Mouse (Mus musculus): ENCODE measurements around the gene Lrrfip1.

Gene Lrrfip1

GRCm38 (mm10) chr1:90998891-90999611 lies 514 bp downstream of the Lrrfip1 start:
- no peak for DNase-seq (ENCODE audit: low spot score in 2 of 2)

GRCm38 (mm10) chr1:90999911-91000601 lies 1.5 kb downstream of the Lrrfip1 start:
- DNase-seq (ENCODE audit: low spot score in 2 of 2) = no peak

- DNase-seq (ENCODE audit: low spot score in 2 of 2) = no peak
Measured at GRCm38 (mm10) chr1:91001101-91001500, 2.6 kb downstream of the Lrrfip1 start.

- DNase-seq (ENCODE audit: low spot score in 2 of 2) = no peak
Measured at GRCm38 (mm10) chr1:91001871-91002539, 3.5 kb downstream of the Lrrfip1 start.

GRCm38 (mm10) chr1:91002641-91003040 lies 4.1 kb downstream of the Lrrfip1 start:
- DNase-seq (ENCODE audit: low spot score in 2 of 2) = no peak

- no peak for DNase-seq (ENCODE audit: low spot score in 2 of 2)
Measured at GRCm38 (mm10) chr1:91003522-91004253, 5.2 kb downstream of the Lrrfip1 start.

- DNase-seq (ENCODE audit: low spot score in 2 of 2) = no peak
Measured at GRCm38 (mm10) chr1:91006037-91006436, 7.5 kb downstream of the Lrrfip1 start.

- no peak for DNase-seq (ENCODE audit: low spot score in 2 of 2)
Measured at GRCm38 (mm10) chr1:91006708-91007107, 8.2 kb downstream of the Lrrfip1 start.

- DNase-seq (ENCODE audit: low spot score in 2 of 2) = no peak
Measured at GRCm38 (mm10) chr1:91008147-91008682, 9.7 kb downstream of the Lrrfip1 start.

- no peak for DNase-seq (ENCODE audit: low spot score in 2 of 2)
Measured at GRCm38 (mm10) chr1:91008746-91009145, 10.2 kb downstream of the Lrrfip1 start.

GRCm38 (mm10) chr1:91009266-91009665 lies 10.7 kb downstream of the Lrrfip1 start:
- DNase-seq (ENCODE audit: low spot score in 2 of 2) = no peak

GRCm38 (mm10) chr1:91010216-91010615 lies 11.7 kb downstream of the Lrrfip1 start:
- no peak for DNase-seq (ENCODE audit: low spot score in 2 of 2)

GRCm38 (mm10) chr1:91010716-91011115 lies 12.2 kb downstream of the Lrrfip1 start:
- no peak for DNase-seq (ENCODE audit: low spot score in 2 of 2)

GRCm38 (mm10) chr1:91011336-91011735 lies 12.8 kb downstream of the Lrrfip1 start:
- no peak for DNase-seq (ENCODE audit: low spot score in 2 of 2)

- no peak for DNase-seq (ENCODE audit: low spot score in 2 of 2)
Measured at GRCm38 (mm10) chr1:91013803-91014202, 15.3 kb downstream of the Lrrfip1 start.

GRCm38 (mm10) chr1:91015571-91015970 lies 17.0 kb downstream of the Lrrfip1 start:
- DNase-seq (ENCODE audit: low spot score in 2 of 2) = no peak

- no peak for DNase-seq (ENCODE audit: low spot score in 2 of 2)
Measured at GRCm38 (mm10) chr1:91017111-91017758, 18.7 kb downstream of the Lrrfip1 start.

GRCm38 (mm10) chr1:91019346-91019745 lies 20.8 kb downstream of the Lrrfip1 start:
- DNase-seq (ENCODE audit: low spot score in 2 of 2) = no peak

GRCm38 (mm10) chr1:91021304-91021703 lies 22.8 kb downstream of the Lrrfip1 start:
- DNase-seq (ENCODE audit: low spot score in 2 of 2) = no peak

- no peak for DNase-seq (ENCODE audit: low spot score in 2 of 2)
Measured at GRCm38 (mm10) chr1:91022157-91022895, 23.8 kb downstream of the Lrrfip1 start.

GRCm38 (mm10) chr1:91023230-91023629 lies 24.7 kb downstream of the Lrrfip1 start:
- no peak for DNase-seq (ENCODE audit: low spot score in 2 of 2)

All from frontal cortex, postnatal 25 days (tissue).